Mouse (Mus musculus): ENCODE results near the gene Kif20b.

- TF ChIP-seq POLR2A (IDR thresholded peaks at IDR 0.05; ENCODE audit: borderline replicate concordance, insufficient read depth, low read length) (no peak), CTCF (IDR thresholded peaks at IDR 0.05; ENCODE audit: borderline replicate concordance, insufficient read depth, low read depth, low read length) (no peak)
These were observed 27.1 kb upstream of the Kif20b start for GRCm38 (mm10) chr19:34895082-34895481.
